Mouse (Mus musculus): ENCODE results near the gene Elovl1. TPM values are rescaled to one million over a fixed set of nuclear protein-coding genes. Genes with fewer than 3 reads are reported as not detected.
A peak's percentile ranks its signal among the peaks of the same experiment; 100 is the strongest.

The Elovl1 gene
- polyA plus RNA-seq, 1 experiment from 2014 or later: 273 TPM

- 86% methylated on average over 5 of the region's 5 CpGs for WGBS
- H3K4me3 ChIP-seq: no peak overlapping the region
- no peak overlapping the region for H3K27ac ChIP-seq
- no peak for ATAC-seq (ENCODE audit: insufficient number of reproducible peaks, low FRiP score, low TSS enrichment, low read depth)
- H3K4me1 ChIP-seq: peaks cover 21% of the 10 kb centered on the region
- no peak overlapping the region for H3K9ac ChIP-seq
- no peaks in the 10 kb centered on the region for H3K9me3 ChIP-seq
- no peaks in the 10 kb centered on the region for H3K27me3 ChIP-seq
- peaks cover 50% of the 10 kb centered on the region for H3K36me3 ChIP-seq
- H3K4me2 ChIP-seq: no peak overlapping the region
Observed at GRCm38 (mm10) chr4:118410871-118411270, 17.0 kb upstream of the Elovl1 start.

GRCm38 (mm10) chr4:118413553-118413952, 14.3 kb upstream of the Elovl1 start:
- H3K9ac ChIP-seq: no peak overlapping the region
- H3K9me3 ChIP-seq: no peaks in the 10 kb centered on the region
- H3K27ac ChIP-seq: no peak overlapping the region
- 95% methylated on average over 5 of the region's 5 CpGs for WGBS
- ATAC-seq (ENCODE audit: insufficient number of reproducible peaks, low FRiP score, low TSS enrichment, low read depth): no peak
- peaks cover 70% of the 10 kb centered on the region for H3K36me3 ChIP-seq
- H3K27me3 ChIP-seq: no peaks in the 10 kb centered on the region
- peaks cover 12% of the 10 kb centered on the region for H3K4me1 ChIP-seq
- H3K4me3 ChIP-seq: no peak overlapping the region
- no peak overlapping the region for H3K4me2 ChIP-seq

- no peak overlapping the region for H3K27ac ChIP-seq
- H3K9me3 ChIP-seq: no peaks in the 10 kb centered on the region
- 92% methylated on average over 2 of the region's 2 CpGs for WGBS
- H3K4me1 ChIP-seq: no peaks in the 10 kb centered on the region
- ATAC-seq (ENCODE audit: insufficient number of reproducible peaks, low FRiP score, low TSS enrichment, low read depth): no peak
- H3K9ac ChIP-seq: no peak overlapping the region
- H3K4me2 ChIP-seq: no peak overlapping the region
- no peaks in the 10 kb centered on the region for H3K27me3 ChIP-seq
- no peak overlapping the region for H3K4me3 ChIP-seq
- peaks cover 91% of the 10 kb centered on the region for H3K36me3 ChIP-seq
Observed at GRCm38 (mm10) chr4:118415779-118416178, 12.1 kb upstream of the Elovl1 start.

- Histone ChIP-seq H3K27ac (no peak overlapping the region), H3K4me3 (no peak overlapping the region), H3K4me1 (no peaks in the 10 kb centered on the region), H3K9ac (no peak overlapping the region), H3K27me3 (no peaks in the 10 kb centered on the region), H3K36me3 (peaks cover 96% of the 10 kb centered on the region), H3K4me2 (no peak overlapping the region), H3K9me3 (no peaks in the 10 kb centered on the region)
- ATAC-seq (ENCODE audit: insufficient number of reproducible peaks, low FRiP score, low TSS enrichment, low read depth): no peak
- 90% methylated on average over 5 of the region's 5 CpGs for WGBS
Observed at GRCm38 (mm10) chr4:118416329-118416728, 11.6 kb upstream of the Elovl1 start.

- 0 out of 2 replicates have a peak, but pooled peaks have one; percentile 17 for ATAC-seq (ENCODE audit: insufficient number of reproducible peaks, low FRiP score, low TSS enrichment, low read depth)
Observed at GRCm38 (mm10) chr4:118417112-118417797, 10.6 kb upstream of the Elovl1 start.

GRCm38 (mm10) chr4:118421384-118421783, 6.5 kb upstream of the Elovl1 start:
- peaks cover 56% of the 10 kb centered on the region for H3K36me3 ChIP-seq
- 95% methylated on average over 3 of the region's 3 CpGs for WGBS

More at GRCm38 (mm10) chr4:118417112-118417797, 10.6 kb upstream of the Elovl1 start:
- Histone ChIP-seq H3K27me3 (no peaks in the 10 kb centered on the region), H3K4me2 (no peak overlapping the region), H3K36me3 (peaks cover 94% of the 10 kb centered on the region), H3K9ac (no peak overlapping the region), H3K9me3 (no peaks in the 10 kb centered on the region), H3K27ac (no peak overlapping the region), H3K4me1 (no peaks in the 10 kb centered on the region), H3K4me3 (no peak overlapping the region)
- 92% methylated on average over 13 of the region's 13 CpGs for WGBS

GRCm38 (mm10) chr4:118424541-118425160, 3.2 kb upstream of the Elovl1 start:
- peaks cover 25% of the 10 kb centered on the region for H3K4me1 ChIP-seq
- H3K9ac ChIP-seq: no peak overlapping the region
- no peaks in the 10 kb centered on the region for H3K9me3 ChIP-seq
- 86% methylated on average over 4 of the region's 4 CpGs for WGBS
- ATAC-seq (ENCODE audit: insufficient number of reproducible peaks, low FRiP score, low TSS enrichment, low read depth): no peak
- no peaks in the 10 kb centered on the region for H3K27me3 ChIP-seq
- H3K4me3 ChIP-seq: no peak overlapping the region
- no peak overlapping the region for H3K4me2 ChIP-seq
- H3K36me3 ChIP-seq: peaks cover 27% of the 10 kb centered on the region
- H3K27ac ChIP-seq: no peak overlapping the region

More at GRCm38 (mm10) chr4:118421384-118421783, 6.5 kb upstream of the Elovl1 start:
- Histone ChIP-seq H3K9ac (no peak overlapping the region), H3K27me3 (no peaks in the 10 kb centered on the region), H3K27ac (no peak overlapping the region), H3K4me1 (no peaks in the 10 kb centered on the region), H3K4me2 (no peak overlapping the region), H3K9me3 (no peaks in the 10 kb centered on the region), H3K4me3 (no peak overlapping the region)
- no peak for ATAC-seq (ENCODE audit: insufficient number of reproducible peaks, low FRiP score, low TSS enrichment, low read depth)

GRCm38 (mm10) chr4:118425374-118425773, 2.5 kb upstream of the Elovl1 start:
- peaks cover 32% of the 10 kb centered on the region for H3K4me1 ChIP-seq
- H3K9me3 ChIP-seq: no peaks in the 10 kb centered on the region
- H3K4me2 ChIP-seq: no peak overlapping the region
- H3K36me3 ChIP-seq: peaks cover 22% of the 10 kb centered on the region
- ATAC-seq (ENCODE audit: insufficient number of reproducible peaks, low FRiP score, low TSS enrichment, low read depth): no peak
- no peak overlapping the region for H3K9ac ChIP-seq
- 95% methylated on average over 1 of the region's 1 CpGs for WGBS
- no peak overlapping the region for H3K4me3 ChIP-seq
- no peak overlapping the region for H3K27ac ChIP-seq
- H3K27me3 ChIP-seq: no peaks in the 10 kb centered on the region

GRCm38 (mm10) chr4:118427415-118427767, 502 bp upstream of the Elovl1 start:
- peaks cover 32% of the 10 kb centered on the region for H3K4me1 ChIP-seq
- H3K4me3 ChIP-seq: peak overlapping the region; percentile 77
- no peaks in the 10 kb centered on the region for H3K9me3 ChIP-seq
- peaks cover 25% of the 10 kb centered on the region for H3K36me3 ChIP-seq
- peak overlapping the region; percentile 52 for H3K9ac ChIP-seq
- ATAC-seq (ENCODE audit: insufficient number of reproducible peaks, low FRiP score, low TSS enrichment, low read depth): peak; percentile 46
- H3K27me3 ChIP-seq: no peaks in the 10 kb centered on the region
- 0% methylated on average over 5 of the region's 5 CpGs for WGBS
- H3K4me2 ChIP-seq: peak overlapping the region; percentile 88
- peak overlapping the region; percentile 91 for H3K27ac ChIP-seq

- peak overlapping the region; percentile 91 for H3K27ac ChIP-seq
Observed at GRCm38 (mm10) chr4:118428531-118429214, 780 bp downstream of the Elovl1 start.

GRCm38 (mm10) chr4:118429215-118429895, 1.5 kb downstream of the Elovl1 start:
- peak overlapping the region; percentile 91 for H3K27ac ChIP-seq
- H3K9me3 ChIP-seq: no peaks in the 10 kb centered on the region
- peaks cover 38% of the 10 kb centered on the region for H3K4me1 ChIP-seq
- H3K9ac ChIP-seq: peak overlapping the region; percentile 76; the same call in 1 of the 2 replicates
- peak overlapping the region; percentile 77 for H3K4me3 ChIP-seq
- H3K36me3 ChIP-seq: peaks cover 40% of the 10 kb centered on the region
- 44% methylated on average over 7 of the region's 7 CpGs for WGBS
- no peak for ATAC-seq (ENCODE audit: insufficient number of reproducible peaks, low FRiP score, low TSS enrichment, low read depth)
- no peaks in the 10 kb centered on the region for H3K27me3 ChIP-seq
- H3K4me2 ChIP-seq: peak overlapping the region; percentile 88

More at GRCm38 (mm10) chr4:118428531-118429214, 780 bp downstream of the Elovl1 start:
- peaks cover 36% of the 10 kb centered on the region for H3K4me1 ChIP-seq
- peak overlapping the region; percentile 88 for H3K4me2 ChIP-seq
- peak overlapping the region; percentile 77 for H3K4me3 ChIP-seq
- peak overlapping the region; percentile 76 for H3K9ac ChIP-seq
- H3K9me3 ChIP-seq: no peaks in the 10 kb centered on the region
- WGBS: 29% methylated on average over 15 of the region's 15 CpGs
- H3K27me3 ChIP-seq: no peaks in the 10 kb centered on the region
- H3K36me3 ChIP-seq: peaks cover 35% of the 10 kb centered on the region
- no peak for ATAC-seq (ENCODE audit: insufficient number of reproducible peaks, low FRiP score, low TSS enrichment, low read depth)
